Mouse (Mus musculus): ENCODE data around the gene Clic1. TPM values are rescaled to one million over a fixed set of nuclear protein-coding genes. Genes with fewer than 3 reads are reported as not detected.

Clic1 gene
- polyA plus RNA-seq, 1 experiment from 2014 or later: 88.5 TPM

GRCm38 (mm10) chr17:35092403-35093198, 42.8 kb downstream of the Clic1 start:
- H3K27ac ChIP-seq (ENCODE audit: low read depth, low read length): no peak overlapping the region
- peaks cover 8% of the 10 kb centered on the region for H3K4me1 ChIP-seq (ENCODE audit: control insufficient read depth, insufficient read depth, low read depth, low read length)
- no peaks in the 10 kb centered on the region for H3K9me3 ChIP-seq (ENCODE audit: control insufficient read depth, low read length)
- H3K36me3 ChIP-seq (ENCODE audit: control insufficient read depth, insufficient read depth, low read length): peaks cover 30% of the 10 kb centered on the region
- WGBS: 89% methylated on average over 14 of the region's 14 CpGs
- no peak for ATAC-seq
- H3K9ac ChIP-seq (ENCODE audit: low read depth, low read length): no peak overlapping the region
- H3K4me3 ChIP-seq (ENCODE audit: low read length): no peak overlapping the region
- no peak overlapping the region for H3K4me2 ChIP-seq (ENCODE audit: low read length)
- H3K27me3 ChIP-seq (replicated peaks; ENCODE audit: control insufficient read depth, insufficient read depth, low read length): no peaks in the 10 kb centered on the region

GRCm38 (mm10) chr17:35094475-35095365, 45.0 kb downstream of the Clic1 start:
- WGBS: 94% methylated on average over 15 of the region's 15 CpGs
- ATAC-seq: no peak
- H3K27me3 ChIP-seq (replicated peaks; ENCODE audit: control insufficient read depth, insufficient read depth, low read length): no peaks in the 10 kb centered on the region
- H3K9ac ChIP-seq (ENCODE audit: low read depth, low read length): no peak overlapping the region
- H3K27ac ChIP-seq (ENCODE audit: low read depth, low read length): no peak overlapping the region
- H3K36me3 ChIP-seq (ENCODE audit: control insufficient read depth, insufficient read depth, low read length): peaks cover 37% of the 10 kb centered on the region
- no peak overlapping the region for H3K4me2 ChIP-seq (ENCODE audit: low read length)
- H3K9me3 ChIP-seq (ENCODE audit: control insufficient read depth, low read length): no peaks in the 10 kb centered on the region
- H3K4me1 ChIP-seq (ENCODE audit: control insufficient read depth, insufficient read depth, low read depth, low read length): peaks cover 8% of the 10 kb centered on the region
- H3K4me3 ChIP-seq (ENCODE audit: low read length): no peak overlapping the region

- no peaks in the 10 kb centered on the region for H3K27me3 ChIP-seq (replicated peaks; ENCODE audit: control insufficient read depth, insufficient read depth, low read length)
- H3K4me2 ChIP-seq (ENCODE audit: low read length): no peak overlapping the region
- peaks cover 52% of the 10 kb centered on the region for H3K36me3 ChIP-seq (ENCODE audit: control insufficient read depth, insufficient read depth, low read length)
- no peak overlapping the region for H3K27ac ChIP-seq (ENCODE audit: low read depth, low read length)
- no peaks in the 10 kb centered on the region for H3K9me3 ChIP-seq (ENCODE audit: control insufficient read depth, low read length)
- no peaks in the 10 kb centered on the region for H3K4me1 ChIP-seq (ENCODE audit: control insufficient read depth, insufficient read depth, low read depth, low read length)
- H3K4me3 ChIP-seq (ENCODE audit: low read length): no peak overlapping the region
- 86% methylated on average over 11 of the region's 12 CpGs for WGBS
- H3K9ac ChIP-seq (ENCODE audit: low read depth, low read length): no peak overlapping the region
- no peak for ATAC-seq
Measured at GRCm38 (mm10) chr17:35096597-35096996, 46.8 kb downstream of the Clic1 start.

DNA sequence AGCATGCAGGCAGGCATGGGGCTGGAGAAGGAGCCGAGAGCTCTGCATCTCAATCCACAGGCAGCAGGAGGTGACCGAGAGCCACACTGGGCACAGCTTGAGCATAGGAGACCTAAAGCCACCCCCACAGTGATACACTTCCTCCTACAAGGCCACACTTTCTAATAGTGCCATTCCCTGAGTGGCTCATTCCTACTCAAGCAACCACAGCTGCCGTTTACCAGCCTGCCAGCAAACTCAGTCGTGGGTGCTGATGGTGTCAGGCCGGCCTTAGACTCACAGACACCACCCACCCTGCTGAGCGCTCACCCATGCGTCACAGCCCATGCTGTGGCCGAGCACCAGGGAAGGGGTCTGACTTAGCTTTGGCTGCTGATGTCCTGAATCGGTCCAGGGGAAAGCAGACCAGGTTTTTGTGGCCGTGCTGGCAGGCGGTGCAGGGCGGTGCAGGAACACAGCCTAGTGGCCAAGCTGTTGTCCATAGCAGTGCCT, 47.4 kb downstream of the Clic1 start:
- ATAC-seq: no peak
- peaks cover 55% of the 10 kb centered on the region for H3K36me3 ChIP-seq (ENCODE audit: control insufficient read depth, insufficient read depth, low read length)
- WGBS: 76% methylated on average over 12 of the region's 12 CpGs

DNA sequence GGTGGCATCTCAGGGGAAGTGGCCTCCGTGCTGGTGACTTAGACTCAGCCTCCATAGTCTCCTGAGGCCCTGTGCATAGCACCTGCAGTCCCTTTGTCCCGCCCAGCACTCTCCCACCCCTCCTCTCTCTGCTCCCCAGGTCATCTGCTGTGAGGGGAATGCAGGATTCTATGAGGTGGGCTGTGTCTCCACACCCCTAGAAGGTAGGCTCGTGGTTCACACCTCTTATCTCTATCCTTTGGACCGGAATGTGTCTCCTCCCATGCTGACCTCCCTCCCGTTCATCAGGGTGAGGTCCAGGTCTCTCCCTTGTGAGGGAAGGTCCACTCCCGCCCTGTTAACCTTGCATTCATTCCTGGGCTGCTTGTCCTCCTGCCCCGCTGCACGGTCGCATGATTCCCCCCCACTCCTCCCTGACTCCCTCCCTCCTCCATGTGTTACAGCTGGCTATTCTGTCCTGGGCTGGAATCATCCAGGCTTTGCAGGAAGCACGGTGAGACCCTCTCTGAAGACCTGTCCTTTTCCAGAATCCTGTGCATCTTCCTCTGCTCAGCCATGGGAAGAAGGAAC, 50.5 kb downstream of the Clic1 start:
- ATAC-seq: 0 out of 2 replicates have a peak, but pooled peaks have one; percentile 18
- Histone ChIP-seq H3K9me3 (ENCODE audit: control insufficient read depth, low read length) (no peaks in the 10 kb centered on the region), H3K4me3 (ENCODE audit: low read length) (no peak overlapping the region), H3K27ac (ENCODE audit: low read depth, low read length) (no peak overlapping the region), H3K4me1 (ENCODE audit: control insufficient read depth, insufficient read depth, low read depth, low read length) (no peaks in the 10 kb centered on the region), H3K27me3 (replicated peaks; ENCODE audit: control insufficient read depth, insufficient read depth, low read length) (no peaks in the 10 kb centered on the region), H3K9ac (ENCODE audit: low read depth, low read length) (no peak overlapping the region), H3K36me3 (ENCODE audit: control insufficient read depth, insufficient read depth, low read length) (peaks cover 50% of the 10 kb centered on the region), H3K4me2 (ENCODE audit: low read length) (no peak overlapping the region)
- WGBS: 74% methylated on average over 10 of the region's 10 CpGs

More for the DNA sequence above, 47.4 kb downstream of the Clic1 start:
- Histone ChIP-seq H3K9ac (ENCODE audit: low read depth, low read length) (no peak overlapping the region), H3K4me1 (ENCODE audit: control insufficient read depth, insufficient read depth, low read depth, low read length) (no peaks in the 10 kb centered on the region), H3K4me2 (ENCODE audit: low read length) (no peak overlapping the region), H3K27me3 (replicated peaks; ENCODE audit: control insufficient read depth, insufficient read depth, low read length) (no peaks in the 10 kb centered on the region), H3K4me3 (ENCODE audit: low read length) (no peak overlapping the region), H3K27ac (ENCODE audit: low read depth, low read length) (no peak overlapping the region), H3K9me3 (ENCODE audit: control insufficient read depth, low read length) (no peaks in the 10 kb centered on the region)

- Histone ChIP-seq H3K9me3 (ENCODE audit: control insufficient read depth, low read length) (no peaks in the 10 kb centered on the region), H3K36me3 (ENCODE audit: control insufficient read depth, insufficient read depth, low read length) (peaks cover 50% of the 10 kb centered on the region), H3K4me2 (ENCODE audit: low read length) (no peak overlapping the region), H3K27ac (ENCODE audit: low read depth, low read length) (no peak overlapping the region), H3K9ac (ENCODE audit: low read depth, low read length) (no peak overlapping the region), H3K4me1 (ENCODE audit: control insufficient read depth, insufficient read depth, low read depth, low read length) (peaks cover 2% of the 10 kb centered on the region), H3K4me3 (ENCODE audit: low read length) (no peak overlapping the region), H3K27me3 (replicated peaks; ENCODE audit: control insufficient read depth, insufficient read depth, low read length) (no peaks in the 10 kb centered on the region)
- no peak for ATAC-seq
- 88% methylated on average over 11 of the region's 11 CpGs for WGBS
Measured at GRCm38 (mm10) chr17:35101161-35101560, 51.4 kb downstream of the Clic1 start.

DNA sequence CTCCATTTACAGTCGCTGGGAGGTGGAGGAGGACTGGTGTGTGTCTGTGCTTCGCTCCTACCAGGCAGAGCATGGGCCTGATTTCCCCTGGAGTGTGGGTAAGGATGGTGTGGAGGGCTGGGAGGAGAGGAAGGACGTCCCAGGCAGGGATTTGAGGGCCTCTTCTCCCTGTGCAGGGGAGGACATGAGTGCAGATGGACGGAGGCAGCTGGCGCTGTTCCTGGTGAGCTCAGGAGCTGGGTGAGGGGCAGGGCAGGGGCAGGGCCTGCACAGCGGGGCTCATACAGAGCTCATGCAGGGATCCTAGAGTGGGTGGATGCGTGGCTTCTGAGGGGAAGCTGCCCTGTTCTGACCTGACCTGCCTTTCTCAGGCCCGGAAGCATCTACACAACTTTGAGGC, 52.5 kb downstream of the Clic1 start:
- Histone ChIP-seq H3K9me3 (ENCODE audit: control insufficient read depth, low read length) (no peaks in the 10 kb centered on the region), H3K27me3 (replicated peaks; ENCODE audit: control insufficient read depth, insufficient read depth, low read length) (no peaks in the 10 kb centered on the region), H3K4me2 (ENCODE audit: low read length) (no peak overlapping the region), H3K4me3 (ENCODE audit: low read length) (no peak overlapping the region), H3K9ac (ENCODE audit: low read depth, low read length) (no peak overlapping the region), H3K4me1 (ENCODE audit: control insufficient read depth, insufficient read depth, low read depth, low read length) (peaks cover 3% of the 10 kb centered on the region), H3K27ac (ENCODE audit: low read depth, low read length) (no peak overlapping the region), H3K36me3 (ENCODE audit: control insufficient read depth, insufficient read depth, low read length) (peaks cover 45% of the 10 kb centered on the region)
- WGBS: 71% methylated on average over 8 of the region's 8 CpGs
- ATAC-seq: no peak

- H3K36me3 ChIP-seq (ENCODE audit: control insufficient read depth, insufficient read depth, low read length): peaks cover 44% of the 10 kb centered on the region
- ATAC-seq: no peak
- H3K4me2 ChIP-seq (ENCODE audit: low read length): no peak overlapping the region
- WGBS: 70% methylated on average over 6 of the region's 6 CpGs
- H3K4me1 ChIP-seq (ENCODE audit: control insufficient read depth, insufficient read depth, low read depth, low read length): peaks cover 3% of the 10 kb centered on the region
- H3K9me3 ChIP-seq (ENCODE audit: control insufficient read depth, low read length): no peaks in the 10 kb centered on the region
- no peak overlapping the region for H3K4me3 ChIP-seq (ENCODE audit: low read length)
- H3K9ac ChIP-seq (ENCODE audit: low read depth, low read length): no peak overlapping the region
- no peaks in the 10 kb centered on the region for H3K27me3 ChIP-seq (replicated peaks; ENCODE audit: control insufficient read depth, insufficient read depth, low read length)
- H3K27ac ChIP-seq (ENCODE audit: low read depth, low read length): no peak overlapping the region
Measured at GRCm38 (mm10) chr17:35103221-35103690, 53.5 kb downstream of the Clic1 start.
